Mouse (Mus musculus): ENCODE results near the gene Phactr1.
A peak's percentile ranks its signal among the peaks of the same experiment; 100 is the strongest.

Gene Phactr1

GRCm38 (mm10) chr13:42976967-42977366 lies 296.5 kb downstream of the Phactr1 start:
- no peak for DNase-seq (ENCODE audit: low read depth)

- no peak for DNase-seq (ENCODE audit: low read depth)
These were observed 300.2 kb downstream of the Phactr1 start for GRCm38 (mm10) chr13:42980581-42980980.

GRCm38 (mm10) chr13:42982646-42983045 lies 302.2 kb downstream of the Phactr1 start:
- DNase-seq (ENCODE audit: low read depth) = no peak

GRCm38 (mm10) chr13:42985806-42986205 lies 305.4 kb downstream of the Phactr1 start:
- DNase-seq (ENCODE audit: low read depth) = no peak

- DNase-seq (ENCODE audit: low read depth) = no peak
These were observed 307.6 kb downstream of the Phactr1 start for GRCm38 (mm10) chr13:42987931-42988579.

GRCm38 (mm10) chr13:42989481-42989880 lies 309.1 kb downstream of the Phactr1 start:
- no peak for DNase-seq (ENCODE audit: low read depth)

- DNase-seq (ENCODE audit: low read depth) = no peak
These were observed 309.6 kb downstream of the Phactr1 start for GRCm38 (mm10) chr13:42990051-42990450.

- no peak for DNase-seq (ENCODE audit: low read depth)
These were observed 310.2 kb downstream of the Phactr1 start for GRCm38 (mm10) chr13:42990493-42991111.

GRCm38 (mm10) chr13:42991164-42991563 lies 310.7 kb downstream of the Phactr1 start:
- no peak for DNase-seq (ENCODE audit: low read depth)

GRCm38 (mm10) chr13:42992306-42992705 lies 311.9 kb downstream of the Phactr1 start:
- DNase-seq (ENCODE audit: low read depth) = no peak

- no peak for DNase-seq (ENCODE audit: low read depth)
These were observed 313.9 kb downstream of the Phactr1 start for GRCm38 (mm10) chr13:42994276-42994675.

- no peak for DNase-seq (ENCODE audit: low read depth)
These were observed 315.8 kb downstream of the Phactr1 start for GRCm38 (mm10) chr13:42996188-42996587.

- DNase-seq (ENCODE audit: low read depth) = no peak
These were observed 318.9 kb downstream of the Phactr1 start for GRCm38 (mm10) chr13:42999287-42999686.

- peak; percentile 49 for DNase-seq (ENCODE audit: low read depth)
These were observed 324.7 kb downstream of the Phactr1 start for GRCm38 (mm10) chr13:43005131-43005579.

- DNase-seq (ENCODE audit: low read depth) = no peak
These were observed 328.0 kb downstream of the Phactr1 start for GRCm38 (mm10) chr13:43008466-43008865.

GRCm38 (mm10) chr13:43009596-43009995 lies 329.2 kb downstream of the Phactr1 start:
- DNase-seq (ENCODE audit: low read depth) = no peak

- no peak for DNase-seq (ENCODE audit: low read depth)
These were observed 331.1 kb downstream of the Phactr1 start for GRCm38 (mm10) chr13:43011516-43011915.

- no peak for DNase-seq (ENCODE audit: low read depth)
These were observed 333.6 kb downstream of the Phactr1 start for GRCm38 (mm10) chr13:43013984-43014383.

- no peak for DNase-seq (ENCODE audit: low read depth)
These were observed 335.3 kb downstream of the Phactr1 start for GRCm38 (mm10) chr13:43015768-43016167.

GRCm38 (mm10) chr13:43018863-43019262 lies 338.4 kb downstream of the Phactr1 start:
- no peak for DNase-seq (ENCODE audit: low read depth)

- no peak for DNase-seq (ENCODE audit: low read depth)
These were observed 340.6 kb downstream of the Phactr1 start for GRCm38 (mm10) chr13:43021031-43021430.

GRCm38 (mm10) chr13:43023005-43023404 lies 342.6 kb downstream of the Phactr1 start:
- DNase-seq (ENCODE audit: low read depth) = no peak

GRCm38 (mm10) chr13:43027568-43027967 lies 347.1 kb downstream of the Phactr1 start:
- DNase-seq (ENCODE audit: low read depth) = no peak

GRCm38 (mm10) chr13:43030222-43030621 lies 349.8 kb downstream of the Phactr1 start:
- DNase-seq (ENCODE audit: low read depth) = no peak

Measured in fibroblast of lung, adult 2 months (primary cell).